Mouse (Mus musculus) cerebellum, adult 11 months (tissue): Measurements from ENCODE around the gene Olfr1112.
"Not testable (repeated sequence)": the region's sequence is repeated elsewhere in the genome, so short reads cannot be mapped to it uniquely, and the experiment has no call there.

Experiments used
- DNase-seq: peaks from one replicate; pipeline ENCODE4 v3.0.0; 2022

The Olfr1112 gene

DNA sequence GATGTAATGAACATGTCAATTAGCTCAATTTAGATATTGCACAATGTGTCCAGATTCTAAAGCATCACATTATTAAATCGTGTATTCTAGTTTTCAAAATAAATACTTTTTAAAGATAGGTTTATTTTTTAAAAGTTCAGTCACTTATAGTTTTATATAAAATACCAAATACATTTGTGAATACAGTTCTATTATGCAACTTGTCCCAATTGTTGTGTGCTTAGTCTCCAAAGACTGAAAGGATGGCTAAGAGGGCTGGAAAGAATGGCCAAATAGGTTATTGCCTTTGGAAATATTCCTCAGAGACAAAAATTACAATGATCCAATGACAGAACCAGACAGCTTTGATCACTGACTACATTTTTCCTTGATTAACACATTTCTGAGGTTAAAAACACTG lies at the start of gene Olfr1112:
Gene Olfr1112 (plus strand): TSS at position 301 of the 400 bp plus-strand sequence.
- DNase-seq, result no peak

DNA sequence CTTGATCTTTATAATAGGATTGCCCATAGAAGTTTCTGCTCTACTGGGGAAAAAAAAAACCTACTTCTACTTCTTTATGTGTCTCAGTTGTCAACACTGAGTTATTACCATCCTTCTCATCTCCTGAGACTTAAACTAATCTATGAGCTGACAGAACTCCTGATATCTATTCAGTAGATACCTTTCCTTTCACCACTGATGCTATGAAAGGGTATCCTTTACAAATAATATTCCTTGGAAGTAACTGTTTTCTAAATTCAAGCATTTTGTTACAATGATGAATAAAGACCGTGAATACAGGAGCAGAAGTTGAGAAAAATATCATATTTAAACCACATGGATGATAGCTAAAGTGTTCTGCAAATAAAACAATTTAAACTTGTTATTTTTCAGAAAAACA lies 47.4 kb upstream of the Olfr1112 start, which contains the start of gene Olfr1110:
Gene Olfr1110 (minus strand): TSS at position 101 of the 400 bp plus-strand sequence.
- DNase-seq, result no peak

DNA sequence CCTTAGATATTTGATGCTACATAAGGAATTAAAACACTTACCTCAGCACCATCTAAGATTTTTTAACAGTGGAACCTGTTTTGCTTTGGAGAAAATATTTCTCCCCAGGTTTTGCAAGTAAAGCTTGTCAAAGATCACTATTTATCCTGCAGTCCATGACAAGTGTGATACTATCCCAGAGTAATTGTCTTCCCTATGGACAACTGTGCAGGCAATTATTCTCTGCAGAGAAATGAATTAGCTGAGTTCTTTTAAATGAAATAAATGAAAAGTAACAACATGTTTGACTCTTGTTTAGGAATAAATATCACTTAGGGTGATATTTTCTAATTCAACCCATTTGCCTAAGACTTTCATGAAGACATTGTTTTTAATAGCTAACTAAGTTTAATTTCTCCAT lies 35.1 kb upstream of the Olfr1112 start, which contains the start of gene Olfr1111:
Gene Olfr1111 (minus strand): TSS at position 101 of the 400 bp plus-strand sequence.
- DNase-seq, result no peak

DNA sequence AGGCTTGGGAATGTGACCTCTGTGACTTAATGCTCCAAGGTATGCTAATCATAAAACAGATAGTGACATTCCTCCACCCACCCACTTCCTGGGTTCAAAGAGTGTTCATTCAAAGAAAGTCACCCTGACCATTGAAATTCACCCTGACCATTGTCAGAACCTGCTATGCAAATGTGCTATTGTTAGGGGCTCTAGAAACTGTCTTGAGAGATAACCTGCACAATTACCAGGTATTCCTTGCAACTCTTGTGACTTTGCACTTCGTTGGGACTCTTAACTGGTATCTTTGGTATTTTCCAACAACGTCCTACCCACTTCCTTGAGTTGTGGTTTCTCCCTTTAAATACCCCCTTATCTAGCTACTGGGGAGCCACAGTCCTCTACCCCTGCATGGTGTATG lies 19.9 kb upstream of the Olfr1112 start:
- not testable (repeated sequence) for DNase-seq

DNA sequence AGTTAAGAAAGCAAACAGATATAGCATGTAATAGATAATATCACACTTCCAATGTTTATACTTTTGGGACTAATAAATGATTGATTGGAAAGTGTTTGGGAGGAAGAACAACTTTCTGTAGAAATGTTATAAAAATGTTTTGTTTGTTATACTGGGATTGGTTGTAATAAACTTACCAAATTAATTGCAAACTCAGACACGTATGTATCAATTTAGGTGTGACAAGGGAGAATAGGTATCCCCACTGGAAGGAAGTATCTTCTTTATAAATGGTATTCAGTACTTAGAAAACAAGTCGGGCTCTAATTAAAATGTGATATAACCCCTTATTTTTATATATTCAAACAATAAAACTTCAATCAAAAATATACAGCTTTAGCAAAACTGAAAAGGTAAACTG lies 21.1 kb downstream of the Olfr1112 start, which contains the start of gene Olfr1113:
Gene Olfr1113 (plus strand): TSS at position 301 of the 400 bp plus-strand sequence.
- DNase-seq, result no peak
